Mouse (Mus musculus): Measurements from ENCODE around the gene Clic6. TPM values are rescaled to one million over a fixed set of nuclear protein-coding genes. Genes with fewer than 3 reads are reported as not detected.

Clic6 gene
- total and polyA plus RNA-seq, 3 experiments: 0.24 to 1.2 TPM; not detected in 1

DNA sequence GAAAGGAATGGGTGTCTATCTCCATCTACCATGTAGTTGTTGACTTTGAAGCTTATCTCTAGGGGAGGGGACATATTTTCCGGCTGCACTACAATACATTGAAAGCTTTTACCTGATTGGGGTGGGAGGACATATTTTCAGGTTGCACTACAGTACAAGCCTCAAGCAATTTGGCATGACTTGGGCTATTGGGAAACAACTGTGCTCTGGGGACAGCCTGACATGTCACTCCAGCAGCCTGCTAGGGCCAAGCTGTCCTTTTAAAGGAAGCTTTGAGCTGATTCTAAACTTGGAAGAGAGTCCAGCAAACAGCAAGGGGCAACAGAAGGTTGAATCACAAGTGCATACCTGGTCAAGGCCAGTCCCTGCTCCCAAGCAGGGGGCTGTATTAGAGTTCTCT, 69.5 kb downstream of the Clic6 start:
- Histone ChIP-seq H3K79me2 (replicated peaks; ENCODE audit: control insufficient read depth, extremely low read depth, insufficient read depth, poor library complexity, severe bottlenecking) (no peaks in the 10 kb centered on the region), H3K27ac (ENCODE audit: insufficient read depth, low read depth) (no peak overlapping the region), H3K27me3 (replicated peaks) (peaks cover 4% of the 10 kb centered on the region), H3K9ac (ENCODE audit: insufficient read depth, low read depth) (no peak overlapping the region), H3K4me1 (ENCODE audit: control insufficient read depth in 1 of 2, insufficient read depth in 2 of 2) (peaks cover 0 to 8% of the 10 kb centered on the region in 2 experiments; a peak in 2 of 4 replicates), H3K9me3 (replicated peaks; ENCODE audit: low read length) (no peaks in the 10 kb centered on the region), H3K4me2 (ENCODE audit: insufficient read depth, low read depth, poor library complexity, severe bottlenecking) (no peak overlapping the region), H3K36me3 (replicated peaks in 1 of 2; ENCODE audit: control insufficient read depth in 1 of 2, insufficient read depth in 1 of 2, low read length in 1 of 2) (no peaks in the 10 kb centered on the region), H3K4me3 (replicated peaks in 1 of 3; ENCODE audit: low read depth in 2 of 3, low read length in 2 of 3, poor library complexity in 1 of 3) (no peak overlapping the region)
- DNase-seq (ENCODE audit: extremely low read depth): no peak
- in situ Hi-C loops (cut with MboI; ENCODE audit: low pct_ligation_motif_present, low pct_unique_long_range_greater_than_20kb, low sequenced_read_pairs): loop anchor here (10.0 to 25.0 kb wide), 4 partner anchors 432 to 900 kb away; no protein-coding TSS in a partner anchor
- dilution Hi-C loops (cut with MboI; ENCODE audit: extremely low pct_ligation_motif_present, extremely low pct_unique_long_range_greater_than_20kb, low sequenced_read_pairs): no loop called here
- TF ChIP-seq SIN3A (IDR thresholded peaks at IDR 0.05; ENCODE audit: low read length): no peak
- TF ChIP-seq ZMIZ1 (IDR thresholded peaks at IDR 0.05; ENCODE audit: low read depth, low read length): no peak
- TF ChIP-seq MEF2A (IDR thresholded peaks at IDR 0.05; ENCODE audit: borderline replicate concordance, low read depth, low read length): no peak
- no peak for TF ChIP-seq POLR2A (IDR thresholded peaks at IDR 0.05; ENCODE audit: low read depth, low read length)
- TF ChIP-seq NELFE (IDR thresholded peaks at IDR 0.05; ENCODE audit: low read depth, low read length): no peak
- no peak for TF ChIP-seq TCF12 (IDR thresholded peaks at IDR 0.05; ENCODE audit: low read depth, low read length)
- no peak for TF ChIP-seq ETS1 (conservative IDR thresholded peaks at IDR 0.05; ENCODE audit: low read depth, low read length)
- TF ChIP-seq UBTF (IDR thresholded peaks at IDR 0.05; ENCODE audit: low read depth, low read length): no peak
- TF ChIP-seq MYC (IDR thresholded peaks at IDR 0.05; ENCODE audit: low read depth, low read length): no peak
- no peak for TF ChIP-seq IRF4 (IDR thresholded peaks at IDR 0.05; ENCODE audit: low read depth, low read length)
- no peak for TF ChIP-seq ELF1 (IDR thresholded peaks at IDR 0.05; ENCODE audit: low read depth, low read length)
- TF ChIP-seq POLR2AphosphoS2 (IDR thresholded peaks at IDR 0.05; ENCODE audit: low read depth, low read length): no peak
- TF ChIP-seq PAX5 (IDR thresholded peaks at IDR 0.05; ENCODE audit: low read length): no peak
- no peak for TF ChIP-seq ZNF384 (IDR thresholded peaks at IDR 0.05; ENCODE audit: low read depth, low read length)
- TF ChIP-seq RAD21 (IDR thresholded peaks at IDR 0.05; ENCODE audit: low read depth, low read length): no peak
- TF ChIP-seq MAX (IDR thresholded peaks at IDR 0.05; ENCODE audit: low read length): no peak

DNA sequence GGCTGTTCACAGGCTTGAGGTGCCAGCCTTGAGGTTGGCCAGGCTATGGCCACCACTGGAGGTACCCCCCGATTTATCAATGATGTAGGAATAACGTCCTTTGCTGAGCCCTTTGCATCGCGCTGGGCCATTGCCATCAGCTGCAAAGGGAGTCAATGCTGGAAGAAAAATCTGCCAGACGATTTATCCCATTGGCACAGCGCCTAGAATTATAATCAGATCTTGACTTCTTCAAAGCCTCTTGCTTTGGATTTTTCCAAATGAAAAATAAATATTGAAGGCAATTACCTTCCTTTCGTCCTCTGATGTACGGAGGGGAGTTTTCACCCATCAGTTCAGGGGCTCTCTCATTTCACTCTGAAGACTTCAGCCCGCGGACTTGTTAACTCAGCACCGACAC, 79.8 kb downstream of the Clic6 start:
- H3K36me3 ChIP-seq (replicated peaks in 1 of 2; ENCODE audit: control insufficient read depth in 1 of 2, insufficient read depth in 1 of 2, low read length in 1 of 2): no peaks in the 10 kb centered on the region
- H3K4me2 ChIP-seq (ENCODE audit: insufficient read depth, low read depth, poor library complexity, severe bottlenecking): no peak overlapping the region
- no peaks in the 10 kb centered on the region for H3K9me3 ChIP-seq (replicated peaks; ENCODE audit: low read length)
- no peak overlapping the region for H3K4me3 ChIP-seq (replicated peaks in 1 of 3; ENCODE audit: low read depth in 2 of 3, low read length in 2 of 3, poor library complexity in 1 of 3)
- H3K27me3 ChIP-seq (replicated peaks): no peaks in the 10 kb centered on the region
- no peak overlapping the region for H3K27ac ChIP-seq (ENCODE audit: insufficient read depth, low read depth)
- no peak for TF ChIP-seq IRF4 (IDR thresholded peaks at IDR 0.05; ENCODE audit: low read depth, low read length)
- TF ChIP-seq ZC3H11A (IDR thresholded peaks at IDR 0.05; ENCODE audit: low read depth, low read length): no peak
- no peak for TF ChIP-seq CTCF (conservative IDR thresholded peaks at IDR 0.05 in 1 of 2, IDR thresholded peaks at IDR 0.05 in 1 of 2; ENCODE audit: low read depth in 2 of 2, low read length in 2 of 2)
- TF ChIP-seq PAX5 (IDR thresholded peaks at IDR 0.05; ENCODE audit: low read length): no peak
- TF ChIP-seq TCF12 (IDR thresholded peaks at IDR 0.05; ENCODE audit: low read depth, low read length): no peak
- TF ChIP-seq MEF2A (IDR thresholded peaks at IDR 0.05; ENCODE audit: borderline replicate concordance, low read depth, low read length): no peak
- TF ChIP-seq MXI1 (IDR thresholded peaks at IDR 0.05; ENCODE audit: low read depth, low read length): no peak
- TF ChIP-seq ZMIZ1 (IDR thresholded peaks at IDR 0.05; ENCODE audit: low read depth, low read length): no peak
- TF ChIP-seq SIN3A (IDR thresholded peaks at IDR 0.05; ENCODE audit: low read length): no peak
- TF ChIP-seq GABPA (IDR thresholded peaks at IDR 0.05; ENCODE audit: insufficient replicate concordance, low read depth, low read length): no peak
- no peak for TF ChIP-seq POLR2AphosphoS2 (IDR thresholded peaks at IDR 0.05; ENCODE audit: low read depth, low read length)
- no peak for TF ChIP-seq ZNF384 (IDR thresholded peaks at IDR 0.05; ENCODE audit: low read depth, low read length)
- no peak for TF ChIP-seq JUND (conservative IDR thresholded peaks at IDR 0.05; ENCODE audit: low read depth, low read length)
- TF ChIP-seq ETS1 (conservative IDR thresholded peaks at IDR 0.05; ENCODE audit: low read depth, low read length): no peak
- no peak for TF ChIP-seq TBP (conservative IDR thresholded peaks at IDR 0.05; ENCODE audit: low read depth, low read length)
- TF ChIP-seq KAT2A (IDR thresholded peaks at IDR 0.05; ENCODE audit: insufficient replicate concordance, low read length): no peak
- H3K9ac ChIP-seq (ENCODE audit: insufficient read depth, low read depth): no peak overlapping the region
- H3K4me1 ChIP-seq (ENCODE audit: control insufficient read depth in 1 of 2, insufficient read depth in 2 of 2): peaks cover 0 to 7% of the 10 kb centered on the region in 2 experiments; a peak in 1 of 4 replicates
- no peaks in the 10 kb centered on the region for H3K79me2 ChIP-seq (replicated peaks; ENCODE audit: control insufficient read depth, extremely low read depth, insufficient read depth, poor library complexity, severe bottlenecking)
- in situ Hi-C loops (cut with MboI; ENCODE audit: low pct_ligation_motif_present, low pct_unique_long_range_greater_than_20kb, low sequenced_read_pairs) (loop anchor here (5.0 to 25.0 kb wide), 3 partner anchors 132 to 572 kb away; no protein-coding TSS in a partner anchor), dilution Hi-C loops (cut with MboI; ENCODE audit: extremely low pct_ligation_motif_present, extremely low pct_unique_long_range_greater_than_20kb, low sequenced_read_pairs) (no loop called here)
- no peak for DNase-seq (ENCODE audit: extremely low read depth)
